Mouse (Mus musculus) right cerebral cortex, postnatal 14 days (tissue): Measurements from ENCODE around the gene Arhgap19.

Experiments used
- DNase-seq: peaks from one replicate; pipeline ENCODE4 v3.0.0; 2022

Gene Arhgap19

GRCm38 (mm10) chr19:41796789-41797327 lies 5.0 kb downstream of the Arhgap19 start:
- DNase-seq = no peak

GRCm38 (mm10) chr19:41796148-41796760 lies 5.6 kb downstream of the Arhgap19 start:
- DNase-seq = no peak

DNA sequence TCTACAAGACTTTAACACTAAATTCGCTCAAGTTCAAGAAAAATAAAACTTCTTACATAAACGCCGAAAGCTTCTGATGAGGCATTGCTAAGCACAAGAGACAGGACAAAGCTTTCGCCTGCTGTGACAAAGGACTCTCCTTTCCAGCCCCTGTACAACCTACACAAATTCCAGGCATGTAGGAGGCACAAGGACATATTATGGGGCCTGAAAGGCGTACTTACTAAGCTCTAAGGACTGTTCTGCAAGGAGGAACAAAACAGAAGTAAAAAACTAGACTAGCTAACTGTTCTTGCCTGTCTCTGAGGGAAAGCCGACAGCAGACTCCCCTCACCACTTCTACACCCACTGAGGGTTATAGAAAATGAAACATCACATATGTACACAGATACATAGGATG lies 6.9 kb downstream of the Arhgap19 start:
- no peak for DNase-seq

DNA sequence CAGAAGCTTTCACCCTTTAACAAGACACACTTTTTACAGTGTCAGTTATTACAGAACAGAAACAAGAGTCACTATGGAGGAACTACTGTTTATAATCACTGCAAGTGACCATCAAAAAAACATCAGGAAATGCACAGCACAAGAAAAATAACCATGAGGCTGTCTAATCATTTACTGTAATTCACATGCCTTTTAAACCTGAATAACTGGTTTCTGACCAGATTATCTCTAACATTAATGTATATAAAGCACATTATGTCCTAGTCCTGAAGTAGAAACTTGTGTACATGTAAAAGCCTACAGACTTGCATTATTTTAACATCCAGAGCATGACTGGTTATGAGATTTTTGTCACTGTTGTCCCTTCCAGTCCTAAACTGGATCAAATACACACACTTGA lies 7.8 kb downstream of the Arhgap19 start:
- DNase-seq = no peak

- no peak for DNase-seq
These were observed 8.8 kb downstream of the Arhgap19 start for GRCm38 (mm10) chr19:41792934-41793486.

- DNase-seq = no peak
These were observed 10.5 kb downstream of the Arhgap19 start for GRCm38 (mm10) chr19:41791384-41791783.

DNA sequence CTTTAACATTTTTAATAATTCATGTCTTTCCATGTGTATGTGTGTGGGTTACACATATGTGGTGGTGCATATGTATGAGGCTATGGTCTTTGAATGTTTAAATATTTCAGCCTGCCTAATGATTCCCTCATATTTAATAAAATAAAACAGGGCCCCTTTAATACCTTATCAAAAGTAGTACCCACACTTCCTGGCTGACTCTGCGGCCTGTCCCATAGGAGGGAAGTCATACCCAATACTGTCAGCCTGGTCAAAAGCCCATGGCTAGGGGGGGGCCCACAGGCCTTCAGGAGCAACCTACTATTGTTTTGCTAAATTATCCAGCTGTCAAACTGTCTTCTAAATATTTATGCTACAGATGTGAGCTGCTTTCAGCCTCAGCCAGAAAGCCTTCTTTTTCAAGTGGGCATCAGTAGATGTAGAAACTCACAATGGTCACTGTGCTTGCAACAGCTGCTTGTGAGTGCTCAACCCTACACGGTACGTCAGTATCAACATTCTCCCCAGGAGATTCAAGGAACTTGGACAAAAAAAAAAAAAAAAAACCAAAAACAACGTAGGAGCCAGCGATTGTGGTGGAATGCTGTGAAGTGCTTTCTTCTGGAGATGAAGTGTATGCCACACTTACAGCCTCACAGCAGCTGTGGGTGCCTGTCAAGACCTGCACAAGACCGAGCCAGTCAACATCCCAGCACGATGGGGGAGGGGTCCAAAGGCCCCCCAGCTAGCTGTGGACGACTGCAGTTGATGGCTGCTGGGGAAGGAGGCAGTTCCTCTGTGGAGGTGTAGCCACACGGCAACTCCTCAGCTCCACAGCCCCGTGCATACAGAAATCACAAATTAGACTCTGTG lies 12.5 kb downstream of the Arhgap19 start:
- DNase-seq = no peak

- DNase-seq = no peak
These were observed 15.0 kb downstream of the Arhgap19 start for GRCm38 (mm10) chr19:41786896-41787295.

DNA sequence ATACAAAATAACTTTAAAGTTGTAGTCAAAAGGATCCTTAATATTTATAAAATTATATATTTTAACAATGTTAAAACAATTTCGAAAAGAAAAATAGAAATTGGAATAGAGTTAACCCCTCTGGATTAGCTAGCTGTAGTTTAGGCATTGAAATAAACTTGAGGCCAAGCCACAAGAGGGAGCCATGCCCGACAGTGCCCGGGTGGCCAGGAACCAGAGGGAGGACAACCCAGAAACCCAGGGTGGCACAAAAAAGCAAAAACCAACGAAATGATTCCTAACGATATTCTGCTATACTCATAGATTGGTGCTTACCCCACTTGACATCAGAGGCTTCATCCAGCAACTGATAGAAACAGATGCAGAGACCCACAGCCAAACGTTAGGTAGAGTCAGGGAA lies 24.3 kb downstream of the Arhgap19 start:
- no peak for DNase-seq

DNA sequence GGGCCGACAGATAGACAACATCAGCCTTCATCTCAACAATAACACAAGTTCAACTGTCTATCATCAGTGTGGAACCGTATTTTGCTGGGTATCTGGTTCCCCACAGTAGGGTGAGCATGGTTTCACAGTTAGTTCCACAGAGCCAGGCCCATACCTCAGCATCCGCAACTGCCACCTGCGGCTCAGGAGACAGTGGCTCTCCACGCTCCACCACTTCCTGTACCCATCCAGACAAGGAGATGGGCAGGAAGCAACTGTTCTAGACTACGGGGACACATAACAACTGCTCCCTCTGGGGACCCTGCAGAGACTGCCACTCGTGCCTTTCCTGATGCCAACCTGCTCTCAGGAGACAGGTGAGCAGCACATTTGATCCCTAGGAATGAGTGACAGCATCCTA lies 33.1 kb downstream of the Arhgap19 start:
- no peak for DNase-seq

DNA sequence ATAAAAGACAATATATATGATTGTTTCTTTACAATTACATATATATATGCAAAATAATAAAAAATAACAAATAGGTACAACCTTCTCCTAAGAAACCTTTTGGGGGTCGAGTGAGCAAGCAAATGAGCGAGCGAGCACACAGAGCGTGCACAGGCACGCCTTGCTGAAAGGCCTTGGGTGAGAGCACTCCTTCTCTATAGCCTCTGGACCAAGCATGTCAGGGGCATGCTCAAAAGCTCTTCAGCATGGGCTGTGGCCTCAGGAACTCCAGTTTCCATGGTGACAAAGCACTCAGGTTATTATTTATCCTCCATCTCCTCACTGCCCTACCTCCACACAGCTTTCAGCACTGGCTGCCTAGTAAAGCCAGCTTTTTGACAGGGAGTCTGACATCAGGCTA lies 35.2 kb downstream of the Arhgap19 start:
- DNase-seq = no peak

GRCm38 (mm10) chr19:41763870-41764660 lies 37.8 kb downstream of the Arhgap19 start:
- DNase-seq = peak; percentile 91

GRCm38 (mm10) chr19:41761529-41761928 lies 40.3 kb downstream of the Arhgap19 start:
- DNase-seq = peak; percentile 48

DNA sequence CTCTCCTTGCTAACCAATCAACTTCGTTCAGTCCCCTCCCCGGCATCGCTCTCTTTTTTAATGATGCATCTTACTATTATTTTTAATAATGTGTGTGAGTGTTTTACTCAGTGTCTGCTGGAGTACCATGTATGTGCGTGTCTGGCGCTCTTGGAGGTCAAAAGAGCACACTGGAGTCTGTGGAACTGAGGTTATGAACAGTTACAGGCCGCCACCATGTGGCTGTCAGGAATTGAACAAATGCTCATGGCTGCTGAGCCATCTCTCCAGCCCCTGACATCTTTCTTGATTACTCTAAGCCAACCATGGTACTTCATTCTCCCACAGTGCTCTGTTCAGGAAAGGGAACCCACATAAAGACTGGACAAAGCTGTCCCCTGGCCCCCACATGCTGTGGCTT lies 42.1 kb downstream of the Arhgap19 start:
- no peak for DNase-seq

DNA sequence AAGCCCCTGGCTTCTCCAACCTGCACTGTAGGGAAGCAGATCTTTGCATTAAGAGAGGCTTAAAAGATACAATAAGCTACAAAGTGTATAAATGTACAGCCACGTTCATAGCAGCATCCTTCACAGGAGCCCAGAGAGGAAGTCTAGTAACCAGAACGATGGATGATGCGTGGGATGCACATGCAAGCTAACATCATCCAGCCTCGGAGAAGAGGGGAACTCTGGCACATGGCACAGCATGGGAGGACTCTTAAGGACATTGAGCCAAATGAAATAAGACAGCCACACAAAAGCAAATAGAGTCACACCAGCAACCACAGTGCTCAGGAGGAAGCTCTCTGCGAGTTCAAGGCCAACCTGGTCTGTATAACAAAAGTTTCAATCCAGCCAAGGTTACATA lies 42.6 kb downstream of the Arhgap19 start:
- DNase-seq = no peak

GRCm38 (mm10) chr19:41754760-41755159 lies 47.1 kb downstream of the Arhgap19 start:
- no peak for DNase-seq

- DNase-seq = no peak
These were observed 49.9 kb downstream of the Arhgap19 start for GRCm38 (mm10) chr19:41751906-41752305.

DNA sequence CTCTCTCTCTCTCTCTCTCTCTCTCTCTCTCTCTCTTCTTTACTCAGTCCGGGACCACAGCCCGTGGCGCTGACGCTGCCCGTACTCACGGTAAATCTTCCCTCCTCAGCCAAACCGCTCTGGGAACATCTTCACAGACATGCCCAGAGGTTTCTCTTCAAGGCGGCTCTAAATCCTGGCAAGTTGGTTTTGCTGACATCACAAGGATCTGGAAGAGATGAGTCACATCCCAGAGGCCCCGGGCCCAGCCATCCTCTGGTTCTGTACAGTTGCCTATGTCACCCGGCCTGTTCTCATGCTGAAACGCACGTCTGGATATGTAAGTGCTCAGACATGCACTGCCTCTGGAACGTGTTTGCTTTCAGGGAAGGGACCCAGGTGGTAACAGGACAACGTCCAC lies 54.4 kb downstream of the Arhgap19 start:
- no peak for DNase-seq

- peak; percentile 42 for DNase-seq
These were observed 55.8 kb downstream of the Arhgap19 start for GRCm38 (mm10) chr19:41745941-41746557.

DNA sequence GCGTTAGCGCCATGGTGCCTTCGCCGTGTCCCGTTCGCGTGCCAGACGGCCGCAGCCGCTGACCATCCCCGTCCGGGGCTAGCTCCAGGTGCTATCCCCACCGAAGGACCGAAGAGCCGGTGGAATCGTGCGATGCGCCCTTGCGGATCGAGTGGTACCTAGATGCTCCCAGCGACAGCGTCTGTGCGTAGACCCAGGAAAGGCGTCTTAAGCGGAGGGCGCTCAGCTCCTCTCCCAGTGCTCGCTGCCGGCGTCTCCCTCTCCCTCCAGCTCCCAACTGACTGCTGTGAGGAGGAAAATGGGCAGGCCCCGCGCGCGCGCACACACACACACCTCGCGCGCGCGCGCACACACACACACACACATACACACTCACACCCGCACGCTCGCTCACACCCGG lies 58.5 kb downstream of the Arhgap19 start, which contains the start of gene Slit1:
TSS of gene Slit1 (minus strand) at position 270 of the 400 bp plus-strand sequence.
- peak; percentile 77 for DNase-seq

DNA sequence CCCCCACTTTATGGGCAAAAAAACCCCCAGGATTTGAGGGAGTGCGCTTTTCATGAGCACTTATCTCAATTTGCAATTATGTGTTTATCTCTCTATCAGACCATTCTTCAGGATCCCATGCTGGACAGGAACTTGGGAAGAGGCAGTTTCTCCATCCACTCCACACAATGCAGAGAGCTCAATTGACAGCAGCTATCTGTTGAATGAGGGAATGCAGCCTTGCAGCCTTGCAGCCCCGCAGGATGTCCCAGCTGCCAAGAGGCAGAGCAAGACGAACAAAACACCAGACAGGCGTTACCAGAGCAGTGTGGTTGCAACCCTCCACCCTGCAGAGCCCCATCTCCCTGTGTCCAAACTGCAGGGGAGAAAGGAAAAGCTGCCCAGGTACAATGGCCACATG lies 63.0 kb downstream of the Arhgap19 start:
- no peak for DNase-seq

DNA sequence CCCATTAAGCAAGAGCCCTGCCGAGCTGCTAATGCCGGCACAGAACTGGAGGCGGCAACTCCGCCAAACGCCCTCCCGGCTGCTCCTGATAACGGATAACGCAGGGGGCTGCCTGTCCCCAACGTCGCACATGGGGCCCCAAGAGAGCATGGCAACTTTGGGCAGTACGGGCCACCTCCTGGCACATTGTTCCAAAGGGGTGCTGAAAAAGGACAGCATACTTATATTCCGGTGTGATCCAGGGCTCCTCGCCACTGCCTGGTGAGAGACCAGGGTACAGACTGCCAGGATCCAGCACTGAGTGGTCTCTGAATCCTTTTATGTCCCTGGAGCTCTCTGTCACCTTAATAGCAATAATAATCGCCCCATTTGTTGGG lies 63.4 kb downstream of the Arhgap19 start:
- DNase-seq = no peak
